Mouse (Mus musculus) monocyte, adult 59 days (primary cell): ENCODE measurements around the gene Ppp1r11. TPM values are rescaled to one million over a fixed set of nuclear protein-coding genes. Genes with fewer than 3 reads are reported as not detected.

ENCODE experiments used
- total RNA-seq, 2 experiments: library from RNA; stranded (reverse); gene quantifications; one replicate each; pipeline ENCODE4 v1.2.4; 2023

Ppp1r11 gene
- total RNA-seq: 10 to 100 TPM; 56.1 to 56.3 TPM

DNA sequence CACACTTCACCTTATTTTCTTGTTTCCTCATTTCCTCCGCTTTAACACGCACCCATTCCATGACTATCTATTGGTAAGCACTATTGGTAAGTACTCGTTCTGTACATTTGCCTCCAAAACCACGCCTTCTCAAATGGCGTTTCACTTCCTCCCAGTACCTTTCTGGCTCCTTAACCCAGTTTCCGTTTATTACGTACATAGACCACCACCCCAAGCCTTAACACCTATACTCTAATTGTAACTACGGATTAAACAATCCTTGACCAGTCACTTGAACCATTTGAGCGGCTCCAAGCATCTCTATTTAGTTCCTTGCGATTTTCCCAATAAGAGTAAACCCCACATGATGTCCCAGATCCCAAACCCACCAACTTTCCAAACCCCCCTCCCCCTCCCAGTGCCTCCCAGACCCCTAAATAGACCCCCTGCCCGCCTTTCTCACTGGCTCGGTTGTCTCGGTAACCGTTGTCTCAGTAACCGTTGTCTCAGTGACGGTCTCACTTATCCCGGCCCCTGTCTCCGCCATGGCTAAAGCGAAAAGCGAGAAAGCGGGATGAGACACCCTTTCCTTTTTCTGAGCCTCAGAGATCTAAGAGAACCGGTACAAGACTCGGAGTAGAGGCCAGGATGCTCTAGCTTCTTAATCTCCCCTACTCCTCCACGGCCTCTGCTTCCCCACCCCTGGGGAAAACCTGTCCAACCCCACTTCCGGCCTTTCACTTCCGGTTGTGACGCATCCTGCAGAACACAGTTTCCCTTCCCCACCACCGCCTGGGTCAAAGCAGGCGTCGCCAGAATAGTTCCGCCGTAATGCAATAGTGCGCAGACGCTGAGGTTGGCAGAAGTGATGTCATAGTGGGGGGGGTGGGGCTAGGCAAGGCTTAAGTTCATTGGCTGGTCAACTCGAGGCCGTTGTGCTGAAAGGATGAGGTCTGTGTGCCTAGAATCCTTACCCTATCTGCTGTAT, at the start of gene Ppp1r11:
Gene Ppp1r11 (minus strand): TSS at position 761 of the 967 bp plus-strand sequence.

DNA sequence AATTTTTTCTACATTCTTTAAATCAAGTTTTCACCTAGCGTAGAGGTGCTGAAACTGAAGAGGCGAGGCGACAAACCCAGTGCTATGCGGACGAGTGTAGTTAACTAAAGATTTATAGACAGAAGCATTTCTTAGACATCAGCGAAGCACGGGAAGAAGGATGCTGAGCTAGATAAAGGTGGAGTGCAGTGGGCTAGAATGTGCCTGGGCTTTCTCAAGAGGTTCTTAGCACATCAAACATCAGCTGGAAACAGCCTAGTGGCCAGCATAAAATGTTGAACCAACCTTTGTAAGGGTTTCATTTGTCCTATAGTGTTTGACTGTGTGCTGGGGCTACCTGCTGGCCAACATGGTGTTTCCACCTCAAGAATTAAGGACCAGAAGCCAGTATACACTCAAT, 49.3 kb upstream of the Ppp1r11 start, which contains the start of gene Zfp57:
Gene Zfp57 (plus strand): TSS at position 301 of the 400 bp plus-strand sequence.

DNA sequence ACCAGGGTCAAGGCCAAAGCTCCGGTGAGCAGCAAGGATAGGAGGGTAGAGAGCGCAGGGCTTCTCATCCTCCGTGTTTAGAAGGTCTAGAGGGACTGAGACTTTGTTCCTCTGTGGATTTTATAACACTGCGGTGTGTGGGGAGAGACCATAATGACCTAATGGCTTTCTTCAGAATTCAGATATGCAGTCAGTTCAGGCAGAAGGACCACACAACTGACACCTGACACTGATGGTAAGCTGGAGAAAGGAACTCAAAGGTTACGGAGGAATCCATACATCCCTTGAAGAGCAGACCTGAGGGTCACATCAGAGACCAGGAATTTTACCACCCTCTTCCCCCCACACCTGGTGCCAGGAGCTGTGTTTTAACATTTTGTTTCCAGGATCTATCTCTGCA, 37.9 kb upstream of the Ppp1r11 start, which contains the start of gene H2-M5:
Gene H2-M5 (minus strand): TSS at position 101 of the 400 bp plus-strand sequence.

DNA sequence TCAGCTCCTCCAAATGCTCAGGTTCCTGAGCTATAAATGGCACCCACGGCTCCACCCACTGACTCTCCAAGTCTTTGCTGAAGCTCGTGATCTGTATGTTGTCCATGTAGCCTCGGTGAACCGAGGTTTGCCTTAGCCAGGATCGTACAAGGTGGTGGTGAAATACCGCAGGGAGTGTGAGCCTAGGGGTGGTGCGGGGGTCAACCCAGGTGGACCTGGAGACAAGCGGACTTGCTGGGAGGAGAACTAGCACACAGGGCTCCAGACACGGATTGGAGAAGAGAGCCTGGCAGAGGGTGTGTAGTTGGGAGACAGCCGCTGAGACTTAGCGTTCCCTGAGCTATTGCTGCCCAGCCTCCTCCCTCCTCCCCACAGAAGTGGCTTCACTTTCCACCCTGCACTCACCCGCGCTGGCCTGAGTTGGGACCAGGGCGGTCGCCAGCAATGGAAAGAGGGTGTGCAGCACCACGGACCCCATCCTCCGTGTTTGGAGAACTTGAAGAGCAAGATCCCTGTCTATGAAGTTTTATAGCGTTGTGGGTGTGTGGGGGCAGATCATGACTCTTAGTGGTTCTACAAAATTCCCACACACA, 29.8 kb upstream of the Ppp1r11 start, which contains the start of gene 2410137M14Rik:
Gene 2410137M14Rik (minus strand): TSS at position 17 of the 593 bp plus-strand sequence.

DNA sequence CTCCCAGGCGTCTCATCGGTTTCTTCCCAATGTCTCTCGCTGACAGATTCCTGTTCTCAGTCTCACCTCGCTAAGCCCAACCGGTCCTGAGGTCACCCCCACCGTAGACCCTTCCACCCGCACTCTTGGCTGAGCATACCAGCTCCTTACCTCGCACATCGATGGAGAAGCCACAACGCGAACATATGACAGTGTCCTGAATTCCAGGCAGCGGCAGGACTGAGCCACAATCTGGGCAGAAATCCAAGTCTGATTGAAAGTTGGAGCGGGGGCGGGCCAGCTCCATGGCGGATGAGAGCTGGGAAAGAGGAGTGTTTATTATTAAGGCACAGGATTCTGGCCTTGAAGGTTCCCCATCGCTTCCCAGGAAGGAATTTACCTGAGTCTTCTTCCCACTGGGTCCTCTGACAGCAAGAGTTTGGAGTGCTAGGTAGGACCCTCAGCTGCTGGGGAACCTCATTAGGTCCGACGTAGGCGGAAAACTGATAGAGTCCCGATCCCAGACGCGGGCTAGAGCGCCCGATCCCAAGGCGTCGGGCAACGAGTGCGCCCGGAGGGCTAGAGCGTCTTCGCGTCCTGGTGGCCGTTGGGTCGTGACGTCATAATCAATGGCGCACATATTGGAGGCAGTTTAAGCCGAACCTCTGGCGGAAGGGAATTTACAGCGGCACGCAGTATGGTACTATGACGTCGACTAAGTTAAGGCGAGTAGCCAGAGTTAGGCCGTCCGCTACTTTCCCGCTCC, 6.6 kb upstream of the Ppp1r11 start, which contains the start of the genes Znrd1 and Znrd1as:
Gene Znrd1 (minus strand): TSS at position 561 of the 745 bp plus-strand sequence.
Gene Znrd1as (plus strand): TSS at position 594 of the 745 bp plus-strand sequence.

DNA sequence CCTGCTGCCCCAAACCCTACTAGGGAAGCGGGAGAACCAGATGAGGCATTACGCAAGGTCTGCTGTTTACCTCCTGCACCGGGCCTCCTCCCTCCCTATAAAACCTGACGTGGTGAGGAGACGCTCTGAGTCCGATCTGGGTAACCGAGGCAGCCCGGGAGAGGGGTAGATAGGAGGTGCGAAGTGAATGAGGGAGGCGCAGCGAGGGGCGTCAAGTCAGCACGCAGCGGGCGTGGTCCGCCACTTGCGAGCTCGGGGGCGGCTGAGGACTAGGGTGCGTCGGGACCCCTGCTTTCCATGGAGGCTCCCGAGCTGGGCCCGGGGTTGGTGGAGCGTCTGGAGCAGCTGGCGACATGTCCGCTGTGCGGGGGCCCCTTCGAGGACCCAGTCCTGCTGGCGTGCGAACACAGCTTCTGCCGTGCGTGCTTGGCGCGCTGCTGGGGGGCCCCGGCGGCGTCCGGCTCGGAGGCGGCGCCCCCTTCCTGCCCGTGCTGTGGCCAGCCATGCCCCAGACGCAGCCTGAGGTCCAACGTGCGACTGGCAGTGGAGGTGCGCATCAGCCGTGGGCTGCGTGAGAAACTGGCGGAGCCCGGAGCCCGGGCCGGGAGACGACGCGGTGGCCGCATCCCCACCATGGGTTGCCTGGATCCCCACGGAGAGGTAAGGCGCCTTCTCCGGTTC, 8.6 kb downstream of the Ppp1r11 start, which contains the start of gene Rnf39:
Gene Rnf39 (plus strand): TSS at position 128 of the 681 bp plus-strand sequence.

Other genes starting within 250 kb of the Ppp1r11 start
- not detected for gene H2-M10.5, start 178.8 kb downstream of the Ppp1r11 start, total RNA-seq
- gene H2-M10.6, start 139.6 kb downstream of the Ppp1r11 start, total RNA-seq: not detected
- gene Trim26, start 114.6 kb downstream of the Ppp1r11 start, total RNA-seq: 100 to 1,000 TPM in 1 of 2 experiments, 10 to 100 TPM in 1; 87.5 to 100 TPM
- gene Trim15, start 84.5 kb downstream of the Ppp1r11 start, total RNA-seq: not detected
- gene Trim10, start 82.2 kb downstream of the Ppp1r11 start, total RNA-seq: not detected
- gene Trim40, start 61.6 kb downstream of the Ppp1r11 start, total RNA-seq: not detected
- gene Trim31, start 53.6 kb downstream of the Ppp1r11 start, total RNA-seq: not detected
- not detected for gene Rnf39, start 8.8 kb downstream of the Ppp1r11 start, total RNA-seq
- gene Znrd1, start 6.8 kb upstream of the Ppp1r11 start, total RNA-seq: 10 to 100 TPM; 57.4 to 59.8 TPM
- 1 to 10 TPM; 1.9 to 2.2 TPM for gene Znrd1as, start 6.9 kb upstream of the Ppp1r11 start, total RNA-seq
- gene 2410137M14Rik, start 29.5 kb upstream of the Ppp1r11 start, total RNA-seq: not detected
- gene H2-M5, start 37.8 kb upstream of the Ppp1r11 start, total RNA-seq: not detected
- gene Zfp57, start 49.4 kb upstream of the Ppp1r11 start, total RNA-seq: under 1 TPM in 1 of 2 experiments, not detected in 1; 0.39 TPM
- not detected for gene Mog, start 71.7 kb upstream of the Ppp1r11 start, total RNA-seq
- gene Gabbr1, start 94.2 kb upstream of the Ppp1r11 start, total RNA-seq: 10 to 100 TPM; 20.2 to 28.2 TPM
- gene Olfr90, start 136.8 kb upstream of the Ppp1r11 start, total RNA-seq: under 1 TPM; 0.29 to 0.58 TPM
- not detected for gene Olfr91, start 146.5 kb upstream of the Ppp1r11 start, total RNA-seq
- not detected for gene Olfr92, start 168.3 kb upstream of the Ppp1r11 start, total RNA-seq
- gene Olfr93, start 209.8 kb upstream of the Ppp1r11 start, total RNA-seq: not detected
- 10 to 100 TPM in 1 of 2 experiments, 1 to 10 TPM in 1; 6.6 to 10.8 TPM for gene Ubd, start 242.2 kb upstream of the Ppp1r11 start, total RNA-seq
- gene Olfr94, start 249.3 kb upstream of the Ppp1r11 start, total RNA-seq: not detected